Mouse (Mus musculus): ENCODE data around the gene Zfp655. TPM values are rescaled to one million over a fixed set of nuclear protein-coding genes. Genes with fewer than 3 reads are reported as not detected.

The Zfp655 gene
- total and polyA plus RNA-seq, 3 experiments = 18.1 to 24.6 (median 20.7) TPM

DNA sequence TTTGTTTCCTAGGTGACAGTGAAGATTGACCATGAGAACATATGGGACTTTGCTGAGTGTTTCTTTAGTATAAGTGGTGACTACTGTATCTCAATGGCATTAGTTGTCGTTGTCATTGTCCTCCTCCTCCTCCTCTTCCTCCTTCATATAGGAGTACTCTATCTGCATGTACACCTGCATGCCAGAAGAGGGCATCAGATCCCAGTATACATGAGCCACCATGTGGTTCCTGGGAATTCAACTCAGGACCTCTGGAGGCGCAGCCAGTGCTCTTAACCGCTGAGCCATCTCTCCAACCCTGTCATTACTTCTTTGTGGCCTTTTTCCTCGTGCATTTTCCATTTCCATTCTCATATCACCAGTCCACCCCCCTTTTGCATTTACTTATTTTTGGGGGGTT, 16.8 kb upstream of the Zfp655 start:
- no peak overlapping the region for H3K4me2 ChIP-seq (ENCODE audit: insufficient read depth, low read depth, poor library complexity, severe bottlenecking)
- in situ Hi-C loops (cut with MboI; ENCODE audit: low pct_ligation_motif_present, low pct_unique_long_range_greater_than_20kb, low sequenced_read_pairs) = no loop called here
- DNase-seq (ENCODE audit: extremely low read depth) = no peak
- H3K27ac ChIP-seq (ENCODE audit: insufficient read depth, low read depth) = no peak overlapping the region
- no peaks in the 10 kb centered on the region for H3K79me2 ChIP-seq (replicated peaks; ENCODE audit: control insufficient read depth, extremely low read depth, insufficient read depth, poor library complexity, severe bottlenecking)
- TF ChIP-seq NRF1 (IDR thresholded peaks at IDR 0.05; ENCODE audit: low read depth, low read length) (no peak), TCF12 (IDR thresholded peaks at IDR 0.05; ENCODE audit: low read depth, low read length) (no peak), MYC (IDR thresholded peaks at IDR 0.05; ENCODE audit: low read depth, low read length) (0 out of 2 replicates have a peak, but pooled peaks have one; percentile 45), ELF1 (IDR thresholded peaks at IDR 0.05; ENCODE audit: low read depth, low read length) (no peak), EP300 (IDR thresholded peaks at IDR 0.05; ENCODE audit: low read length) (no peak), CHD2 (IDR thresholded peaks at IDR 0.05; ENCODE audit: low read length) (no peak), E2F4 (IDR thresholded peaks at IDR 0.05; ENCODE audit: insufficient replicate concordance, low read depth, low read length) (no peak), KAT2A (IDR thresholded peaks at IDR 0.05; ENCODE audit: insufficient replicate concordance, low read length) (no peak), RAD21 (IDR thresholded peaks at IDR 0.05; ENCODE audit: low read depth, low read length) (peak; percentile 4), ZMIZ1 (IDR thresholded peaks at IDR 0.05; ENCODE audit: low read depth, low read length) (no peak), CTCF (conservative IDR thresholded peaks at IDR 0.05 in 1 of 2, IDR thresholded peaks at IDR 0.05 in 1 of 2; ENCODE audit: low read depth in 2 of 2, low read length in 2 of 2) (peak in 1 of 2 experiments; percentile 40; a peak in 2 of 4 replicates), RCOR1 (conservative IDR thresholded peaks at IDR 0.05; ENCODE audit: low read depth, low read length) (no peak), USF2 (conservative IDR thresholded peaks at IDR 0.05; ENCODE audit: low read depth, low read length) (no peak)
- no peaks in the 10 kb centered on the region for H3K27me3 ChIP-seq (replicated peaks)
- no peaks in the 10 kb centered on the region for H3K4me1 ChIP-seq (ENCODE audit: control insufficient read depth in 1 of 2, insufficient read depth in 2 of 2)
- H3K4me3 ChIP-seq (replicated peaks in 1 of 3; ENCODE audit: low read depth in 2 of 3, low read length in 2 of 3, poor library complexity in 1 of 3) = no peak overlapping the region
- H3K9ac ChIP-seq (ENCODE audit: insufficient read depth, low read depth) = no peak overlapping the region
- H3K9me3 ChIP-seq (replicated peaks; ENCODE audit: low read length) = no peaks in the 10 kb centered on the region
- dilution Hi-C loops (cut with MboI; ENCODE audit: extremely low pct_ligation_motif_present, extremely low pct_unique_long_range_greater_than_20kb, low sequenced_read_pairs) = no loop called here
- H3K36me3 ChIP-seq (replicated peaks in 1 of 2; ENCODE audit: control insufficient read depth in 1 of 2, insufficient read depth in 1 of 2, low read length in 1 of 2) = peaks cover 35 to 75% of the 10 kb centered on the region in 2 experiments

DNA sequence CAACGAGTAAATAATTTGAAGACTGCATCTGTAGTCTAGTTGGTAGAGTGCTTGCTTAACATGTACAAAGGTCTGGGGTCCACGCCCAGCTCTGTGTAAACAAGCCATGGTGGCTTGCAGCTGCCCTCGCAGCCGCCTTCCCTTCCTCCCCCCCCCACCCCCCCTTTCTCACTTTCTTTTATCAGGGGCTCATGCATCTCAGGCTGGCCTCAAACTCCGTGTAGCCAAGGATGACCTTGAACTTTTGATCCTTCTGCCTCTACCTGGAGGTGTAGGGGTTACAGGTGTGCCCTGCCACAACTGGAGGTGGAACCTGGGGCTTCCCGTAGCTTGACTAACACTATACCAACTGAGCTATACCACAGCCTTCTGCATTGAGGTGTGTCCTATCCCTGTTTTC, 13.8 kb upstream of the Zfp655 start:
- H3K36me3 ChIP-seq (replicated peaks in 1 of 2; ENCODE audit: control insufficient read depth in 1 of 2, insufficient read depth in 1 of 2, low read length in 1 of 2) = peaks cover 29 to 70% of the 10 kb centered on the region in 2 experiments

More for the DNA sequence above, 13.8 kb upstream of the Zfp655 start:
- Histone ChIP-seq H3K4me3 (replicated peaks in 1 of 3; ENCODE audit: low read depth in 2 of 3, low read length in 2 of 3, poor library complexity in 1 of 3) (no peak overlapping the region), H3K4me2 (ENCODE audit: insufficient read depth, low read depth, poor library complexity, severe bottlenecking) (no peak overlapping the region), H3K9ac (ENCODE audit: insufficient read depth, low read depth) (no peak overlapping the region), H3K9me3 (replicated peaks; ENCODE audit: low read length) (no peaks in the 10 kb centered on the region), H3K4me1 (ENCODE audit: control insufficient read depth in 1 of 2, insufficient read depth in 2 of 2) (no peaks in the 10 kb centered on the region), H3K79me2 (replicated peaks; ENCODE audit: control insufficient read depth, extremely low read depth, insufficient read depth, poor library complexity, severe bottlenecking) (no peaks in the 10 kb centered on the region), H3K27ac (ENCODE audit: insufficient read depth, low read depth) (no peak overlapping the region), H3K27me3 (replicated peaks) (no peaks in the 10 kb centered on the region)
- no peak for TF ChIP-seq BHLHE40 (IDR thresholded peaks at IDR 0.05; ENCODE audit: low read depth, low read length)
- TF ChIP-seq RAD21 (IDR thresholded peaks at IDR 0.05; ENCODE audit: low read depth, low read length) = no peak
- TF ChIP-seq RCOR1 (conservative IDR thresholded peaks at IDR 0.05; ENCODE audit: low read depth, low read length) = no peak
- no peak for TF ChIP-seq EP300 (IDR thresholded peaks at IDR 0.05; ENCODE audit: low read length)
- TF ChIP-seq HCFC1 (IDR thresholded peaks at IDR 0.05; ENCODE audit: low read depth, low read length) = no peak
- TF ChIP-seq POLR2AphosphoS2 (IDR thresholded peaks at IDR 0.05; ENCODE audit: low read depth, low read length) = no peak
- no peak for TF ChIP-seq CTCF (conservative IDR thresholded peaks at IDR 0.05 in 1 of 2, IDR thresholded peaks at IDR 0.05 in 1 of 2; ENCODE audit: low read depth in 2 of 2, low read length in 2 of 2)
- TF ChIP-seq USF2 (conservative IDR thresholded peaks at IDR 0.05; ENCODE audit: low read depth, low read length) = no peak
- TF ChIP-seq IRF4 (IDR thresholded peaks at IDR 0.05; ENCODE audit: low read depth, low read length) = no peak
- dilution Hi-C loops (cut with MboI; ENCODE audit: extremely low pct_ligation_motif_present, extremely low pct_unique_long_range_greater_than_20kb, low sequenced_read_pairs) = no loop called here
- in situ Hi-C loops (cut with MboI; ENCODE audit: low pct_ligation_motif_present, low pct_unique_long_range_greater_than_20kb, low sequenced_read_pairs) = no loop called here
- DNase-seq (ENCODE audit: extremely low read depth) = no peak
